In genomic region chr5:31250716-31251115, GRCm38 (mm10) we compare ENCODE assay signal across 10 mouse cellular contexts. TPM values are rescaled to one million over a fixed set of nuclear protein-coding genes. Genes with fewer than 3 reads are reported as not detected.
A peak's percentile ranks its signal among the peaks of the same experiment; 100 is the strongest.
DNase-seq lines count a peak whose midpoint lies in the region; ATAC-seq and TF ChIP-seq lines count a peak whose summit lies in the region.
"Had no signal": no experiment of that assay in that cellular context is flagged by ENCODE, and none has a peak within 500 bp of the region (broad histone marks: within the 10 kb centered on the region; RNA-seq: fewer than 3 reads in every experiment).

No protein-coding gene starts in this region.

- H3K9me3 ChIP-seq in forebrain, embryonic 10.5 days, result no peaks in the 10 kb centered on the region
- no peaks in the 10 kb centered on the region for H3K9me3 ChIP-seq in forebrain, embryonic 11.5 days (ENCODE audit: control insufficient read depth, low read length)
- H3K9me3 ChIP-seq in ES-E14 (ENCODE audit: control insufficient read depth, insufficient read depth, low read depth, low read length), result no peaks in the 10 kb centered on the region
- H3K9me3 ChIP-seq in forebrain, postnatal 0 days (ENCODE audit: low read length), result no peaks in the 10 kb centered on the region
- H3K9me3 ChIP-seq in limb, embryonic 15.5 days, result no peaks in the 10 kb centered on the region

- no peak for ATAC-seq in forebrain, embryonic 11.5 days (replicated peaks; ENCODE audit: low FRiP score)
- ATAC-seq in forebrain, postnatal 0 days, result peak; percentile 38; the same call in 1 of the 2 replicates
- no peak for ATAC-seq in limb, embryonic 15.5 days (ENCODE audit: insufficient number of reproducible peaks, low FRiP score, low TSS enrichment, low read depth)
- ATAC-seq: Patski had no signal

- no peak overlapping the region for H3K4me2 ChIP-seq in forebrain, embryonic 11.5 days (ENCODE audit: low read depth, low read length, severe bottlenecking)
- H3K4me2 ChIP-seq in forebrain, postnatal 0 days (ENCODE audit: low read depth), result no peak overlapping the region
- 0 out of 2 replicates have a peak overlapping the region, but pooled peaks have one; percentile 43 for H3K4me2 ChIP-seq in limb, embryonic 15.5 days

- H3K36me3 ChIP-seq in forebrain, embryonic 10.5 days (replicated peaks), result peaks cover 100% of the 10 kb centered on the region
- peaks cover 10% of the 10 kb centered on the region; the same call in 1 of the 2 replicates for H3K36me3 ChIP-seq in forebrain, embryonic 11.5 days (ENCODE audit: control insufficient read depth, insufficient read depth, low read length)
- H3K36me3 ChIP-seq in ES-E14 (ENCODE audit: control insufficient read depth, insufficient read depth, low read length, poor library complexity, severe bottlenecking), result peaks cover 14% of the 10 kb centered on the region; the same call in 1 of the 2 replicates
- H3K36me3 ChIP-seq in forebrain, postnatal 0 days (ENCODE audit: insufficient read depth), result peaks cover 90% of the 10 kb centered on the region
- H3K36me3 ChIP-seq in limb, embryonic 15.5 days, result peaks cover 80% of the 10 kb centered on the region

- peaks cover 37% of the 10 kb centered on the region for H3K4me1 ChIP-seq in forebrain, embryonic 10.5 days
- peaks cover 7% of the 10 kb centered on the region; the same call in 1 of the 2 replicates for H3K4me1 ChIP-seq in forebrain, embryonic 11.5 days (replicated peaks; ENCODE audit: control insufficient read depth, insufficient read depth, low read length)
- peaks cover 3 to 30% of the 10 kb centered on the region in 2 experiments; a peak in 3 of 4 replicates for H3K4me1 ChIP-seq in ES-E14 (ENCODE audit: control insufficient read depth in 2 of 2, insufficient read depth in 2 of 2, low read length in 2 of 2, poor library complexity in 1 of 2)
- H3K4me1 ChIP-seq in forebrain, postnatal 0 days (ENCODE audit: insufficient read depth), result no peaks in the 10 kb centered on the region
- H3K4me1 ChIP-seq in limb, embryonic 15.5 days, result peaks cover 43% of the 10 kb centered on the region

- in situ Hi-C loops in ES-E14 (cut with MboI; ENCODE audit: low sequenced_read_pairs in 2 of 2, unreplicated experiment in 2 of 2), result no loop called here

- peak; percentile 24 for DNase-seq in forebrain, embryonic 10.5 days (ENCODE audit: extremely low spot score, low spot score)
- DNase-seq in forebrain, embryonic 11.5 days (ENCODE audit: low spot score), result no peak
- no peak for DNase-seq in ES-E14 (ENCODE audit: low read depth, low spot score)
- DNase-seq in forebrain, postnatal 0 days, result no peak
- DNase-seq in urinary bladder, adult 2 months (ENCODE audit: low spot score), result no peak
- DNase-seq in urinary bladder, postnatal 10 days (ENCODE audit: low spot score), result no peak
- DNase-seq in thymus, postnatal 36 days, result no peak

- H3K27me3 ChIP-seq in forebrain, embryonic 10.5 days (ENCODE audit: poor library complexity, severe bottlenecking), result peaks cover 23% of the 10 kb centered on the region
- peaks cover 2% of the 10 kb centered on the region; the same call in 1 of the 2 replicates for H3K27me3 ChIP-seq in forebrain, embryonic 11.5 days (ENCODE audit: control insufficient read depth, insufficient read depth, low read length)
- H3K27me3 ChIP-seq in forebrain, postnatal 0 days (ENCODE audit: insufficient read depth, low read length), result no peaks in the 10 kb centered on the region
- H3K27me3 ChIP-seq in limb, embryonic 15.5 days, result no peaks in the 10 kb centered on the region
- H3K27me3 ChIP-seq: Patski had no signal

- 61% methylated on average over 4 of the region's 4 CpGs for WGBS in forebrain, embryonic 10.5 days
- WGBS in forebrain, embryonic 11.5 days, result 61% methylated on average over 4 of the region's 4 CpGs
- 50% methylated on average over 4 of the region's 4 CpGs for WGBS in forebrain, postnatal 0 days
- 32% methylated on average over 4 of the region's 4 CpGs for whole genome bisulfite sequencing in limb, embryonic 15.5 days

- H3K4me3 ChIP-seq in forebrain, embryonic 10.5 days, result no peak overlapping the region; the same call in 1 of the 2 replicates
- no peak overlapping the region for H3K4me3 ChIP-seq in forebrain, embryonic 11.5 days (ENCODE audit: low read depth, low read length)
- H3K4me3 ChIP-seq in ES-E14 (ENCODE audit: insufficient read depth in 1 of 2, low read depth in 1 of 2, low read length in 2 of 2, poor library complexity in 1 of 2, severe bottlenecking in 1 of 2), result no peak overlapping the region
- no peak overlapping the region for H3K4me3 ChIP-seq in forebrain, postnatal 0 days (ENCODE audit: low read depth, low read length)
- no peak overlapping the region for H3K4me3 ChIP-seq in limb, embryonic 15.5 days

- no peak for TF ChIP-seq CTCF in forebrain, postnatal 0 days (IDR thresholded peaks at IDR 0.05; ENCODE audit: low read depth)

- peak overlapping the region; percentile 79 for H3K27ac ChIP-seq in forebrain, embryonic 10.5 days
- no peak overlapping the region for H3K27ac ChIP-seq in forebrain, embryonic 11.5 days (ENCODE audit: low read depth, low read length)
- no peak overlapping the region for H3K27ac ChIP-seq in ES-E14 (ENCODE audit: insufficient read depth, low read depth, low read length, poor library complexity, severe bottlenecking)
- no peak overlapping the region for H3K27ac ChIP-seq in forebrain, postnatal 0 days (ENCODE audit: low read depth, low read length)
- peak overlapping the region; percentile 44; the same call in 1 of the 2 replicates for H3K27ac ChIP-seq in limb, embryonic 15.5 days

- H3K9ac ChIP-seq in forebrain, embryonic 11.5 days (ENCODE audit: low read length), result no peak overlapping the region
- H3K9ac ChIP-seq in ES-E14 (ENCODE audit: insufficient read depth, low read depth, low read length, poor library complexity, severe bottlenecking), result peak overlapping the region; percentile 22; the same call in 1 of the 2 replicates
- H3K9ac ChIP-seq in forebrain, postnatal 0 days, result no peak overlapping the region
- H3K9ac ChIP-seq in limb, embryonic 15.5 days, result no peak overlapping the region

TF ChIP-seq in ES-E14, 5 proteins besides CTCF, POLR2A, EP300 and RAD21:
- TF ChIP-seq MAFK (IDR thresholded peaks at IDR 0.05; ENCODE audit: insufficient read depth, low read depth, low read length) (no peak), ZC3H11A (IDR thresholded peaks at IDR 0.05; ENCODE audit: borderline replicate concordance, low read depth, low read length) (no peak), HCFC1 (IDR thresholded peaks at IDR 0.05; ENCODE audit: borderline replicate concordance, insufficient read depth, low read length) (no peak), ZNF384 (IDR thresholded peaks at IDR 0.05; ENCODE audit: low read depth, low read length) (no peak), CHD2 (IDR thresholded peaks at IDR 0.05; ENCODE audit: low read depth, low read length) (no peak)

RNA-seq across cellular contexts. Expression of gene Krtcap3, which starts 0.8 kb away (rescaled TPM):
- polyA plus RNA-seq in forebrain, embryonic 10.5 days (2016; fragmentation: Nextera tagmentation; extraction: Ambion mirVana), result 5.9 and 8.6 TPM in 2 replicates
- polyA plus RNA-seq in forebrain, embryonic 11.5 days (2014; fragmentation: Nextera tagmentation; extraction: Ambion mirVana), result 5.0 and 5.1 TPM in 2 replicates
- 10.5 and 24.6 TPM in 2 replicates for total RNA-seq in ES-E14 (2012; rRNA removed)
- total RNA-seq in forebrain, postnatal 0 days (2014; rRNA removed), result 2.6 and 8.6 TPM in 2 replicates
- polyA plus RNA-seq in forebrain, postnatal 0 days (2015; fragmentation: Nextera tagmentation; extraction: Ambion mirVana), result 2.2 and 2.5 TPM in 2 replicates
- 9.6 and 12.8 TPM in 2 replicates for polyA plus RNA-seq in limb, embryonic 15.5 days (2015; fragmentation: Nextera tagmentation; extraction: Ambion mirVana)
- 40.9 and 56.9 TPM in 2 replicates for polyA plus RNA-seq in urinary bladder, adult 2 months (2012; rRNA removed)

RNA-seq across cellular contexts. Expression of gene Gm9970, which starts 9.7 kb away (rescaled TPM):
- 0.29 and 0.31 TPM in 2 replicates for polyA plus RNA-seq in forebrain, embryonic 10.5 days (2016; fragmentation: Nextera tagmentation; extraction: Ambion mirVana)
- polyA plus RNA-seq in forebrain, embryonic 11.5 days (2014; fragmentation: Nextera tagmentation; extraction: Ambion mirVana), result 0.92 TPM in 1 of 2 replicates, not detected in the other
- not detected in 2 replicates for total RNA-seq in ES-E14 (2012; rRNA removed)
- 0.62 and 0.92 TPM in 2 replicates for total RNA-seq in forebrain, postnatal 0 days (2014; rRNA removed)
- polyA plus RNA-seq in forebrain, postnatal 0 days (2015; fragmentation: Nextera tagmentation; extraction: Ambion mirVana), result 0.29 and 0.51 TPM in 2 replicates
- 0.50 TPM in 1 of 2 replicates, not detected in the other for polyA plus RNA-seq in limb, embryonic 15.5 days (2015; fragmentation: Nextera tagmentation; extraction: Ambion mirVana)
- polyA plus RNA-seq in urinary bladder, adult 2 months (2012; rRNA removed), result 0.28 and 0.37 TPM in 2 replicates
- total RNA-seq: gastrocnemius, adult 8-10 months had no signal

RNA-seq across cellular contexts. Expression of gene Nrbp1, which starts 10.1 kb away (rescaled TPM):
- polyA plus RNA-seq in forebrain, embryonic 10.5 days (2016; fragmentation: Nextera tagmentation; extraction: Ambion mirVana), result 136 and 143 TPM in 2 replicates
- polyA plus RNA-seq in forebrain, embryonic 11.5 days (2014; fragmentation: Nextera tagmentation; extraction: Ambion mirVana), result 145 and 155 TPM in 2 replicates
- total RNA-seq in ES-E14 (2012; rRNA removed), result 42.4 and 53.1 TPM in 2 replicates
- total RNA-seq in forebrain, postnatal 0 days (2014; rRNA removed), result 106 and 132 TPM in 2 replicates
- 127 and 133 TPM in 2 replicates for polyA plus RNA-seq in forebrain, postnatal 0 days (2015; fragmentation: Nextera tagmentation; extraction: Ambion mirVana)
- polyA plus RNA-seq in limb, embryonic 15.5 days (2015; fragmentation: Nextera tagmentation; extraction: Ambion mirVana), result 167 and 183 TPM in 2 replicates
- polyA plus RNA-seq in urinary bladder, adult 2 months (2012; rRNA removed), result 114 and 127 TPM in 2 replicates

RNA-seq across cellular contexts. Expression of gene Ppm1g, which starts 30.2 kb away (rescaled TPM):
- 218 TPM in 2 replicates for polyA plus RNA-seq in forebrain, embryonic 10.5 days (2016; fragmentation: Nextera tagmentation; extraction: Ambion mirVana)
- 177 and 193 TPM in 2 replicates for polyA plus RNA-seq in forebrain, embryonic 11.5 days (2014; fragmentation: Nextera tagmentation; extraction: Ambion mirVana)
- total RNA-seq in ES-E14 (2012; rRNA removed), result 285 and 294 TPM in 2 replicates
- 93.4 and 102 TPM in 2 replicates for total RNA-seq in forebrain, postnatal 0 days (2014; rRNA removed)
- polyA plus RNA-seq in forebrain, postnatal 0 days (2015; fragmentation: Nextera tagmentation; extraction: Ambion mirVana), result 156 and 175 TPM in 2 replicates
- 102 and 106 TPM in 2 replicates for polyA plus RNA-seq in limb, embryonic 15.5 days (2015; fragmentation: Nextera tagmentation; extraction: Ambion mirVana)
- polyA plus RNA-seq in urinary bladder, adult 2 months (2012; rRNA removed), result 67.0 and 73.4 TPM in 2 replicates

RNA-seq across cellular contexts. Expression of gene Ift172, which starts 40.2 kb away (rescaled TPM):
- polyA plus RNA-seq in forebrain, embryonic 10.5 days (2016; fragmentation: Nextera tagmentation; extraction: Ambion mirVana), result 37.1 and 37.2 TPM in 2 replicates
- polyA plus RNA-seq in forebrain, embryonic 11.5 days (2014; fragmentation: Nextera tagmentation; extraction: Ambion mirVana), result 42.6 and 50.4 TPM in 2 replicates
- 26.9 and 38.1 TPM in 2 replicates for total RNA-seq in ES-E14 (2012; rRNA removed)
- total RNA-seq in forebrain, postnatal 0 days (2014; rRNA removed), result 31.1 and 42.6 TPM in 2 replicates
- polyA plus RNA-seq in forebrain, postnatal 0 days (2015; fragmentation: Nextera tagmentation; extraction: Ambion mirVana), result 9.9 and 12.8 TPM in 2 replicates
- 30.5 and 36.1 TPM in 2 replicates for polyA plus RNA-seq in limb, embryonic 15.5 days (2015; fragmentation: Nextera tagmentation; extraction: Ambion mirVana)
- 36.1 and 39.8 TPM in 2 replicates for polyA plus RNA-seq in urinary bladder, adult 2 months (2012; rRNA removed)

Comparison
In these comparisons a context has a peak if more than half of its experiments do, and no peak if none do; other contexts are left out.
1. H3K27ac ChIP-seq: peak in forebrain, embryonic 10.5 days (single experiment) and limb, embryonic 15.5 days (single experiment); none in forebrain, embryonic 11.5 days (single experiment), ES-E14 (single experiment) and forebrain, postnatal 0 days (single experiment).